Mouse (Mus musculus) heart, postnatal 0 days (tissue): ENCODE data around the gene Wdr75. TPM values are rescaled to one million over a fixed set of nuclear protein-coding genes. Genes with fewer than 3 reads are reported as not detected.

ENCODE experiments used
- ATAC-seq: fragments of 200-750 bp; cut with Nextera tagmentation; 2 replicates; pipeline ENCODE4 v1.8.0; 2017; ENCODE audit warnings: low read depth, moderate number of reproducible peaks, moderate library complexity; ENCODE audit not compliant: insufficient read depth
- DNase-seq: peaks from one replicate; pipeline ENCODE4 v3.0.0-alpha.2; 2016; ENCODE audit warnings: low spot score
- H3K27ac ChIP-seq: fragments of 300-500 bp; sonication (generic); 2 replicates; pipeline ENCODE4 v1.5.1; 2014; ENCODE audit warnings: low read depth, mild to moderate bottlenecking
- H3K27me3 ChIP-seq: fragments of 300-500 bp; sonication (generic); 2 replicates; pipeline ENCODE4 v1.6.1; 2014; ENCODE audit warnings: low read length, mixed read lengths; ENCODE audit not compliant: control insufficient read depth, insufficient read depth
- H3K36me3 ChIP-seq: fragments of 300-500 bp; sonication (generic); replicated peaks from 2 replicates; pipeline ENCODE4 v1.6.1; 2014; ENCODE audit warnings: low read length, mixed read lengths; ENCODE audit not compliant: control insufficient read depth, insufficient read depth
- H3K4me1 ChIP-seq: fragments of 300-500 bp; sonication (generic); 2 replicates; pipeline ENCODE4 v1.6.1; 2014; ENCODE audit warnings: antibody characterized with exemption; ENCODE audit not compliant: control insufficient read depth, insufficient read depth
- H3K4me2 ChIP-seq: fragments of 300-500 bp; sonication (generic); 2 replicates; pipeline ENCODE4 v1.6.1; 2014; ENCODE audit warnings: low read depth, mild to moderate bottlenecking, low read length, moderate library complexity
- H3K4me3 ChIP-seq: fragments of 300-500 bp; sonication (generic); 2 replicates; pipeline ENCODE4 v1.5.1; 2014; ENCODE audit warnings: low read depth, low read length
- H3K9ac ChIP-seq: fragments of 300-500 bp; sonication (generic); replicated peaks from 2 replicates; pipeline ENCODE4 v1.6.1; 2014; ENCODE audit warnings: low read depth, low read length, mixed read lengths
- H3K9me3 ChIP-seq: fragments of 300-500 bp; sonication (generic); replicated peaks from 2 replicates; pipeline ENCODE4 v1.6.1; 2016; ENCODE audit warnings: low read length; ENCODE audit not compliant: control insufficient read depth
- CTCF ChIP-seq: IDR thresholded peaks from 2 replicates; pipeline ENCODE4 v1.5.1; 2016; ENCODE audit warnings: antibody characterized with exemption, control low read depth, low read depth
- EP300 ChIP-seq: IDR thresholded peaks from 2 replicates; pipeline ENCODE4 v1.6.1; 2016; ENCODE audit warnings: antibody characterized with exemption, low read depth
- WGBS: fragments of 180-500 bp; shearing (Covaris S2); extraction: QIAGEN DNeasy Blood & Tissue Kit; methylation state at CpG from one replicate; pipeline ENCODE4 v1.1.7; 2014; 5-methylcytosine and 5-hydroxymethylcytosine counted together
- polyA plus RNA-seq: library from polyadenylated mRNA; unstranded; fragments of >200 nt; fragmentation: Nextera tagmentation; extraction: Ambion mirVana; gene quantifications from 2 replicates; pipeline ENCODE4 v1.2.1, GENCODE M21; 2015
- total RNA-seq: library from RNA; depleted of rRNA; stranded (reverse); fragments of >200 nt; gene quantifications from 2 replicates; pipeline ENCODE4 v1.2.3, GENCODE M21; 2014; ENCODE audit warnings: low replicate concordance

The Wdr75 gene
- total and polyA plus RNA-seq, 2 experiments from 2014 or later, result 23.2 to 99.0 TPM

DNA sequence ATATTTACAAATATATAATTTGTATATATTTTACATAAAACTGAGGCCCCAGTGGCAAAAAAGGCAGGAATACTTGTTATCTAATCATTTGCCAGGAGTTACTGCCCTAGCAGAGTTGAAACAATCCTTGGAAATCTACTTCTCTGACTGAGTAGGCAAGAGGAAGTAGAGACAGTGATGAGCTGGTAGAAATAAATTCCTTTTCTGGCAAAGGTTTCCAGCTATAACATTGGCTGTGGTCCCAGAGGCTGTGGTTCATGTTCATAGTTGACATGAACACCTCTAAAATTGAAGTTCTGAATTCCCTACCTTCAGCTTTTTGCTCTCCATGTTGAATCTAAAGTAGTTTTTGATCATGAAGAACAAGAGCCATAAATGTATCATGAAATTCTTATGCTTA lies 43.3 kb downstream of the Wdr75 start:
- ATAC-seq, result no peak

DNA sequence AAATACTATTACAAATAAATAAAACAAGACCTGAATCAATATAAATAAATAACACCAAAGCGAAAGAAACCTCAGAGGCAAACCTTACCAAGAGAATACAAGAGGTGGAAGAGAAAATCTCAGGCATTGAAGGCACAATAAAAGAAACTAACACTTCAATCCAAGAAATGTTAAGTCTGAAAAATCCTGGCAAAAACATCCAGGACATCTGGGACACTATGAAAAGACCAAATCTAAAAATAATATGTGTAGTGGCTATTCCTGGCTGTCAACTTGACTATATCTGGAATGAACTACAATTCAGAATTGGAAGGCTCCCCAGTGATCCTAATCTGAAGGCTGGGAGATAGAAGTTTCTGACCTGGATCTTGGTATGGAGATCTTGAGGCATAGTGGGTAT lies 50.5 kb downstream of the Wdr75 start:
- Histone ChIP-seq H3K4me3 (no peak overlapping the region), H3K27ac (no peak overlapping the region)
- WGBS, result 91% methylated on average over 1 of the region's 1 CpGs

More for the DNA sequence above, 43.3 kb downstream of the Wdr75 start:
- no peaks in the 10 kb centered on the region for H3K36me3 ChIP-seq
- peaks cover 12% of the 10 kb centered on the region; the same call in 1 of the 2 replicates for H3K4me1 ChIP-seq
- TF ChIP-seq CTCF (no peak), EP300 (no peak)
- H3K27ac ChIP-seq, result no peak overlapping the region
- DNase-seq, result peak; percentile 14
- no peaks in the 10 kb centered on the region for H3K9me3 ChIP-seq
- no peak overlapping the region for H3K9ac ChIP-seq
- no peak overlapping the region for H3K4me2 ChIP-seq
- H3K4me3 ChIP-seq, result no peak overlapping the region
- H3K27me3 ChIP-seq, result no peaks in the 10 kb centered on the region

GRCm38 (mm10) chr1:45858038-45858437 lies 63.1 kb downstream of the Wdr75 start:
- Histone ChIP-seq H3K4me2 (no peak overlapping the region), H3K36me3 (no peaks in the 10 kb centered on the region), H3K9me3 (0 out of 2 replicates have a peak, but pooled peaks cover 2% of the 10 kb centered on the region), H3K4me1 (peaks cover 4% of the 10 kb centered on the region; the same call in 1 of the 2 replicates), H3K4me3 (no peak overlapping the region), H3K27me3 (no peaks in the 10 kb centered on the region), H3K27ac (no peak overlapping the region), H3K9ac (no peak overlapping the region)
- DNase-seq (no peak), ATAC-seq (no peak)
- no peak for TF ChIP-seq EP300
- no peak for TF ChIP-seq CTCF
- 68% methylated on average over 1 of the region's 1 CpGs for WGBS

More for the DNA sequence above, 50.5 kb downstream of the Wdr75 start:
- no peak for ATAC-seq
- no peak for DNase-seq
- H3K4me2 ChIP-seq, result no peak overlapping the region
- H3K36me3 ChIP-seq, result no peaks in the 10 kb centered on the region
- H3K9me3 ChIP-seq, result no peaks in the 10 kb centered on the region
- peaks cover 13% of the 10 kb centered on the region; the same call in 1 of the 2 replicates for H3K4me1 ChIP-seq
- H3K9ac ChIP-seq, result no peak overlapping the region
- no peaks in the 10 kb centered on the region for H3K27me3 ChIP-seq
- TF ChIP-seq CTCF (no peak), EP300 (no peak)

- ATAC-seq (no peak), DNase-seq (no peak)
- peaks cover 19% of the 10 kb centered on the region for H3K4me1 ChIP-seq
- H3K36me3 ChIP-seq, result no peaks in the 10 kb centered on the region
- no peaks in the 10 kb centered on the region for H3K27me3 ChIP-seq
- H3K4me3 ChIP-seq, result no peak overlapping the region
- no peak for TF ChIP-seq CTCF
- no peak for TF ChIP-seq EP300
- H3K4me2 ChIP-seq, result peak overlapping the region; percentile 22; the same call in 1 of the 2 replicates
- H3K9ac ChIP-seq, result no peak overlapping the region
- H3K27ac ChIP-seq, result peak overlapping the region; percentile 49
- 20% methylated on average over 5 of the region's 5 CpGs for WGBS
- H3K9me3 ChIP-seq, result 0 out of 2 replicates have a peak, but pooled peaks cover 3% of the 10 kb centered on the region
These were observed 65.4 kb downstream of the Wdr75 start for GRCm38 (mm10) chr1:45860349-45860748.

DNA sequence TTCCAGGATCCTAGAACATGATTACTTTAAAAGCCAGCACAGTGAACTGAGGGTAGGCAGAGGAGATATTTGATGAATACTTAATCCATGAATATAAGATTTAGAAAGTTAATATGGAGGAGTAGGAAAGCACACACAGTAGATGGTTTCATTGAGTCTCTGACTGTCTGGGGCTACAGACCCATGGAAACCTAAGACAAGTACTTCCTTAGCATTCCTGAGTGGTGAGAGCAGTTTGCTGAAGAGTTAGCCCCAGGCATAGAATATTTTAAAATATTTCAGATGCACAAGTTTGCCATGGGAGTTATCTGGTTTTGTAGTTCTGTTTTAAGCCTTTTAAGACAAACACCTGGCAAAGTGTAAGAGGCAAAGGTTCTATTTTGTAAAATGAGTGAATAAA lies 66.2 kb downstream of the Wdr75 start:
- 0 out of 2 replicates have a peak, but pooled peaks cover 3% of the 10 kb centered on the region for H3K9me3 ChIP-seq
- no peak overlapping the region for H3K4me2 ChIP-seq
- H3K4me3 ChIP-seq, result no peak overlapping the region
- no peak for ATAC-seq
- DNase-seq, result no peak
- H3K4me1 ChIP-seq, result peaks cover 22% of the 10 kb centered on the region
- H3K27me3 ChIP-seq, result no peaks in the 10 kb centered on the region
- TF ChIP-seq CTCF, result no peak
- TF ChIP-seq EP300, result no peak
- no peak overlapping the region for H3K9ac ChIP-seq
- H3K36me3 ChIP-seq, result no peaks in the 10 kb centered on the region
- H3K27ac ChIP-seq, result no peak overlapping the region

DNA sequence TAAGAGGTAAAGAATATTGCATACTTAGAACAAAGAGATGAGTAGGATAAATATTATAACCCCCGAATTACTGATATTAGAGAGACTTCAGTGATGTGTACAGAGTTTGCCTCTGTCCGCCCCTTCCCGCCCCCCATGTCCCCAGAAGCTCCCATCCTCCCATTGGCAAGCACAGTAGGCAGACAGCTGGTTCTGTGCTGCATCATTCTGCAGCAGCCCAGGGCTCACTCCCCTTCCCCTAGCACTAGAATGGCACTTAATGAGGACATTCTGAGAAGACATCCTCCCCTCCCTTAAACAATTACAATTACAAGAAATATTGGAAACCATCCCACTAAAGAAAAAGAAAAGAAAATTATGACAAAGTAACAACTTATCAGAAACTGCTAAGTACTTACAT lies 68.7 kb downstream of the Wdr75 start:
- Histone ChIP-seq H3K4me3 (no peak overlapping the region), H3K27ac (no peak overlapping the region), H3K4me2 (no peak overlapping the region), H3K36me3 (no peaks in the 10 kb centered on the region), H3K9ac (no peak overlapping the region), H3K4me1 (peaks cover 42% of the 10 kb centered on the region), H3K27me3 (no peaks in the 10 kb centered on the region), H3K9me3 (0 out of 2 replicates have a peak, but pooled peaks cover 3% of the 10 kb centered on the region)
- 93% methylated on average over 3 of the region's 3 CpGs for WGBS
- no peak for ATAC-seq
- TF ChIP-seq EP300, result no peak
- TF ChIP-seq CTCF, result no peak
- no peak for DNase-seq
